Mouse (Mus musculus) erythroid progenitor cell, adult 5-6 weeks (primary cell): ENCODE data around the gene Vwa8. TPM values are rescaled to one million over a fixed set of nuclear protein-coding genes. Genes with fewer than 3 reads are reported as not detected.

Source experiments
- ATAC-seq: replicated peaks from 2 replicates; pipeline ENCODE4 v1.8.0; 2016; ENCODE audit warnings: moderate number of reproducible peaks, mild to moderate bottlenecking, moderate TSS enrichment, inconsistent platforms; ENCODE audit not compliant: poor library complexity, low FRiP score, severe bottlenecking
- total RNA-seq, 2 experiments: library from RNA; stranded (forward) in 1 of 2; stranded (reverse) in 1 of 2; fragments of 150-400 nt in 1 of 2; fragments of 186-747, 209-891 nt in 1 of 2; gene quantifications; 2 replicates each; pipeline versions ENCODE4 v1.2.3 to v1.2.4; 2015 to 2017; ENCODE audit warnings: low replicate concordance in 2 of 2

The Vwa8 gene
- total RNA-seq, 2 experiments from 2014 or later, result 2.7 to 5.0 TPM

GRCm38 (mm10) chr14:79242386-79242720 is 393.5 kb downstream of the Vwa8 start:
- no peak for ATAC-seq

GRCm38 (mm10) chr14:79243038-79243883 is 394.4 kb downstream of the Vwa8 start:
- ATAC-seq, result no peak

GRCm38 (mm10) chr14:79244571-79244970 is 395.7 kb downstream of the Vwa8 start:
- no peak for ATAC-seq

DNA sequence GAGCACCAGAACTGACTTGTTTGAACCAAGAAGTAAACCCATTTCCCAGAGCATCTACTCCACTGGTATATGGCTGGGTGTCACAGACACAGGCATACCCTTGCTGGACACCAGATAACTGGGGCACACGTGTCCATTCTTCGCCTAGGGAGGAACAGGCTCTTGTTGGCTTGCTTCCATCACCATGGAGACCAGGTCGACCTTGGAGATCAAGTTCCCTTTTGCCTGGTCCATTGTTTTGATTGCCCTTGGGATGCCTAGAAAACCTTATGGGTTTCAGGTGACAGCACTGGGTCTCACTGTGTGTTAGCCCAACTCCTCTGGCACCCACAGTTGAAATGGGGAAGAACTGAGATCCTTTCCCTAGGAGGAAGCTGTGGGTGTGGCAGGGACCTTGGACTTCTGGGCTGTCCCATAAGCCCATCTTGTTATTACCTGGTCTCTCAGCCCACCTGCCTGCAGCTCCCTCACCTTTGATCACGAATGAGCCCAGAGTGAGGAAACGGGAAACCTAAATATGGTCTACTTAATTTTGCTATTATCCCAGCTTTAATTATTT is 403.0 kb downstream of the Vwa8 start:
- no peak for ATAC-seq

Other genes with a start within 250 kb of the Vwa8 start
- gene Dgkh, start 116.3 kb upstream of the Vwa8 start, total RNA-seq (2015; ENCODE audit: low replicate concordance), result 0.84 and 1.1 TPM in 2 replicates
- 0.90 and 3.6 TPM in 2 replicates for gene Dgkh, start 116.3 kb upstream of the Vwa8 start, total RNA-seq (2017; ENCODE audit: low replicate concordance)